Mouse (Mus musculus): Measurements from ENCODE around the gene Bloc1s6. TPM values are rescaled to one million over a fixed set of nuclear protein-coding genes. Genes with fewer than 3 reads are reported as not detected.

The Bloc1s6 gene
- polyA plus RNA-seq, 1 experiment = 36.4 TPM

- TF ChIP-seq CTCF (IDR thresholded peaks at IDR 0.05; ENCODE audit: borderline replicate concordance, insufficient read depth, low read length) = no peak
- no peak for TF ChIP-seq POLR2A (IDR thresholded peaks at IDR 0.05; ENCODE audit: low read depth, low read length)
- Histone ChIP-seq H3K27ac (ENCODE audit: insufficient read depth, low read length) (no peak overlapping the region), H3K4me3 (ENCODE audit: insufficient read depth, low read length) (no peak overlapping the region), H3K4me1 (ENCODE audit: control insufficient read depth, insufficient read depth, low read length) (no peaks in the 10 kb centered on the region; the same call in 1 of the 2 replicates)
These were observed 42.1 kb downstream of the Bloc1s6 start for GRCm38 (mm10) chr2:122780447-122780846.

DNA sequence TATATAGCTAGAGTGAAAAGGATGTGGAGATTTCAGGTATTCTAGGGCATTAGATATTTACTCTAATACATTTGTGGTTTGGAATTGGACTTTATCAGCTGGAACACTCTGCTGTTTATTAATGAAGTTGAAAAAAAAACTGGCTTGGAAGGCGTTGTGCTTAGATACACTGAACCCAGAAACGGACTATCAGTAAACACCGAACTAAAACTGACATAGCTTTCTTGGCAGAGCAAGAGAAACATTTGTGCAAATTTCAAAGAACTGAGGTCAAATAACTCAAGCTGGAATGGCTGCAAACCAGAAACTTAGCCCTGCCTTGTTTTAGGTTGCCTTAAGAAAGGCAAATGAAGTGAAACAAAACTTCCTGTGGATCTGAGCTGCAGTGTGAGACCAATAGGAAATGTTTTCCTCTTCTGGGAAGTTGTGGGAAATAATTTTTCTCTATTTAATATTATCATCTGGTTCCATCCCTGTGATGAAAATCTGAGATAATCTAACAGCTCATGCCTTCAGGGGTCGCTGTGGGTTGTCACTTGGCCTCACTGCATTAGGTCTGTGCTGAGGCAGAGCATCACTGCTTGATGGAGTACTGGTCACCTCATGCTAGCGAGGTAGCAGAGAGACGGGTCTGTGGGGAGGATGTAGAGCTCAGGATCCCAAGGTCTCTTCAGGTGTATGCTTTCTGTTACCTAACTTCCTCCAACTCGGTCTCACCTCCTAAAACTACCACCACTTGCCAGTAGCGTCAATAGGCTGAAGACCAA lies 43.5 kb downstream of the Bloc1s6 start:
- no peak overlapping the region for H3K27ac ChIP-seq (ENCODE audit: insufficient read depth, low read length)
- TF ChIP-seq POLR2A (IDR thresholded peaks at IDR 0.05; ENCODE audit: low read depth, low read length) (no peak), CTCF (IDR thresholded peaks at IDR 0.05; ENCODE audit: borderline replicate concordance, insufficient read depth, low read length) (no peak)
- H3K4me3 ChIP-seq (ENCODE audit: insufficient read depth, low read length) = no peak overlapping the region
- H3K4me1 ChIP-seq (ENCODE audit: control insufficient read depth, insufficient read depth, low read length) = no peaks in the 10 kb centered on the region

- no peak overlapping the region for H3K4me3 ChIP-seq (ENCODE audit: insufficient read depth, low read length)
- no peak overlapping the region for H3K27ac ChIP-seq (ENCODE audit: insufficient read depth, low read length)
- TF ChIP-seq POLR2A (IDR thresholded peaks at IDR 0.05; ENCODE audit: low read depth, low read length) = no peak
- no peak for TF ChIP-seq CTCF (IDR thresholded peaks at IDR 0.05; ENCODE audit: borderline replicate concordance, insufficient read depth, low read length)
- no peaks in the 10 kb centered on the region for H3K4me1 ChIP-seq (ENCODE audit: control insufficient read depth, insufficient read depth, low read length)
These were observed 45.4 kb downstream of the Bloc1s6 start for GRCm38 (mm10) chr2:122783730-122784129.

DNA sequence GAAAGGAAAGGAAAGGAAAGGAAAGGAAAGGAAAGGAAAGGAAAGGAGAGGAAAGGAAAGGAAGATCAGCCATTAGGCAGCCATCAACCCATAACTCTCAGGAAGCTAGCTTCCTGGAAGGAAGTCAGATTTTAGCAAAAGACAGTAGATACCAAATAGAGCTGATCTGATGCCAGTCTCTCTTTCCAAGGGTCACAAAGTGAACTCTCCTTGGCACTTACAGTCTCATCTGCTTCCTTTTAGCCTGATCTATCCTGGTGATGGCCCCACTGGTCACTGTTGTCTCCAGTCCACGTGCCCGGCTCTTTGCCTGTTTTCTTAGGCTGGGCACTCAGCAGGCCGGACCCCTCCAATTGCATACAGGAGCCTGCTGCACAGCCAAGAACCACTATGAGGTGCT lies 46.4 kb downstream of the Bloc1s6 start:
- H3K4me1 ChIP-seq (ENCODE audit: control insufficient read depth, insufficient read depth, low read length) = no peaks in the 10 kb centered on the region
- TF ChIP-seq CTCF (IDR thresholded peaks at IDR 0.05; ENCODE audit: borderline replicate concordance, insufficient read depth, low read length) (no peak), POLR2A (IDR thresholded peaks at IDR 0.05; ENCODE audit: low read depth, low read length) (no peak)
- no peak overlapping the region for H3K27ac ChIP-seq (ENCODE audit: insufficient read depth, low read length)
- no peak overlapping the region for H3K4me3 ChIP-seq (ENCODE audit: insufficient read depth, low read length)

DNA sequence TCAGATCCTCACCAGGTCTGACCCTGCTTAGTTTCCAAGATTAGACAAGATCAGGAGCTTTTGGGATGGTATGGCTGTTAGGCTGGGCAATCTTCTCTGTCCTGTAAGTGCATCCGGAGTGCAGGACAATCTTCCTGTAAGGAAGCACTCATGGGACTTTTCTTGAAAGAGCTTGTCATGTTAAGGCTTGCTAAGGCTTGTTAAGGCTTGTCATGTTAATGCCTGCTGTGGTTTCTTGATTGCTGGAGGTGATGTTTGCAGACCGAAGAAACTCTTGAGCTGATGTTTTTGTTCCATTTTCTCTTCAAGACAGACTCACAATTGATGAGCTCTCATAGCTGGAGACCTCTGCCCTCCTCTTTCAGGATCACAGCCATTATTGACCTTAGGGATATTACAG lies 47.9 kb downstream of the Bloc1s6 start:
- H3K27ac ChIP-seq (ENCODE audit: insufficient read depth, low read length) = no peak overlapping the region
- H3K4me1 ChIP-seq (ENCODE audit: control insufficient read depth, insufficient read depth, low read length) = no peaks in the 10 kb centered on the region
- no peak overlapping the region for H3K4me3 ChIP-seq (ENCODE audit: insufficient read depth, low read length)
- TF ChIP-seq CTCF (IDR thresholded peaks at IDR 0.05; ENCODE audit: borderline replicate concordance, insufficient read depth, low read length) (no peak), POLR2A (IDR thresholded peaks at IDR 0.05; ENCODE audit: low read depth, low read length) (no peak)

DNA sequence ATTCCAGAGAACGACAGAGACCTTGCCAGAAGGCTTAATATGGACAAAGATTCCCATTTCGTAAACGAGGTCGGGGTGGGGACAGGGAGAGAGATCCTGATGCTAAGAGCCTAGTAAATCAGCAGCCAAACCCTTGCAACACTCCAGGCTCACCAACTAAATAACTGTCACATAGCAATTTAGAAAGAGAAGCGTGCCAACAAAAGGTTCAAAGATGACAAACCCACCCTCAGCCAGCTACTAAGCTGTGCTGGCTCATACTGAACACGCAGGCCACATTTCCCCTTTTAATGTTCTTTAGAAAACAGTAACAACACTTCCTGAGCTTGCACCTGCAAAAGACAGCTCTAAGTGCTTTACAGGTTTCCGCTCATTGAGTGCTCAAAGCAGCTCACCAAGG lies 51.0 kb downstream of the Bloc1s6 start:
- H3K4me3 ChIP-seq (ENCODE audit: insufficient read depth, low read length) = no peak overlapping the region
- TF ChIP-seq CTCF (IDR thresholded peaks at IDR 0.05; ENCODE audit: borderline replicate concordance, insufficient read depth, low read length) (no peak), POLR2A (IDR thresholded peaks at IDR 0.05; ENCODE audit: low read depth, low read length) (no peak)
- no peak overlapping the region for H3K27ac ChIP-seq (ENCODE audit: insufficient read depth, low read length)
- H3K4me1 ChIP-seq (ENCODE audit: control insufficient read depth, insufficient read depth, low read length) = no peaks in the 10 kb centered on the region

- Histone ChIP-seq H3K27ac (ENCODE audit: insufficient read depth, low read length) (no peak overlapping the region), H3K4me3 (ENCODE audit: insufficient read depth, low read length) (no peak overlapping the region), H3K4me1 (ENCODE audit: control insufficient read depth, insufficient read depth, low read length) (no peaks in the 10 kb centered on the region)
- TF ChIP-seq POLR2A (IDR thresholded peaks at IDR 0.05; ENCODE audit: low read depth, low read length) (no peak), CTCF (IDR thresholded peaks at IDR 0.05; ENCODE audit: borderline replicate concordance, insufficient read depth, low read length) (no peak)
These were observed 51.4 kb downstream of the Bloc1s6 start for GRCm38 (mm10) chr2:122789730-122790129.

Other genes with a start within 250 kb of the Bloc1s6 start
- gene Gatm, start 127.2 kb upstream of the Bloc1s6 start, polyA plus RNA-seq (2011; ENCODE audit: insufficient read length, low read depth, missing spikeins) = 3.0 and 3.1 TPM in 2 replicates
- gene AA467197, start 101.5 kb upstream of the Bloc1s6 start, polyA plus RNA-seq (2011; ENCODE audit: insufficient read length, low read depth, missing spikeins) = 0.85 and 1.0 TPM in 2 replicates
- gene Slc30a4, start 35.8 kb upstream of the Bloc1s6 start, polyA plus RNA-seq (2011; ENCODE audit: insufficient read length, low read depth, missing spikeins) = 42.6 and 44.5 TPM in 2 replicates
- 16.2 and 22.2 TPM in 2 replicates for gene Sqor, start 26.7 kb downstream of the Bloc1s6 start, polyA plus RNA-seq (2011; ENCODE audit: insufficient read length, low read depth, missing spikeins)